ENCODE assay signal across 25 mouse cellular contexts in genomic region chr7:116946448-116946847, GRCm38 (mm10).
DNase-seq lines count a peak whose midpoint lies in the region; ATAC-seq and TF ChIP-seq lines count a peak whose summit lies in the region.
"Had no signal": no experiment of that assay in that cellular context is flagged by ENCODE, and none has a peak within 500 bp of the region (broad histone marks: within the 10 kb centered on the region; RNA-seq: fewer than 3 reads in every experiment).

No protein-coding gene starts in this region.

- H3K9ac ChIP-seq in heart, adult 2 months (ENCODE audit: low read depth, low read length) = no peak overlapping the region
- H3K9ac ChIP-seq in liver, postnatal 0 days (replicated peaks) = no peak overlapping the region
- no peak overlapping the region for H3K9ac ChIP-seq in liver, embryonic 12.5 days
- H3K9ac ChIP-seq: embryonic facial prominence, embryonic 15.5 days; heart, embryonic 15.5 days; hindbrain, embryonic 15.5 days; limb, embryonic 12.5 days; neural tube, embryonic 15.5 days had no signal

- TF ChIP-seq EP300 in heart, adult 2 months (IDR thresholded peaks at IDR 0.05; ENCODE audit: insufficient read depth, low read depth, low read length) = no peak
- no peak for TF ChIP-seq EP300 in liver, postnatal 0 days (IDR thresholded peaks at IDR 0.05; ENCODE audit: low read depth)

- peak; percentile 11 for DNase-seq in embryo, embryonic 10.5 days (ENCODE audit: low spot score)
- no peak for DNase-seq in embryo, embryonic 10 days (ENCODE audit: low spot score)
- no peak for DNase-seq in heart, adult 2 months
- no peak for DNase-seq in heart, postnatal 36 days
- no peak for DNase-seq in liver, postnatal 0 days
- no peak for DNase-seq in Patski (ENCODE audit: low read depth, low spot score)
- DNase-seq: adrenal gland, adult 2 months; cerebellum, adult 9-10 months; gastrocnemius, postnatal 36 days; kidney, adult 11 months; lung, adult 2 months; right cerebral cortex, adult 18-20 months; right cerebral cortex, postnatal 4 days; thymus, postnatal 25 days had no signal

- no peak for TF ChIP-seq POLR2A in heart, adult 2 months (IDR thresholded peaks at IDR 0.05; ENCODE audit: insufficient read depth, low read depth, low read length)

- H3K9me3 ChIP-seq in liver, postnatal 0 days (ENCODE audit: low read length) = no peaks in the 10 kb centered on the region
- no peaks in the 10 kb centered on the region for H3K9me3 ChIP-seq in liver, embryonic 12.5 days (replicated peaks)
- H3K9me3 ChIP-seq: embryonic facial prominence, embryonic 15.5 days; heart, embryonic 15.5 days; hindbrain, embryonic 15.5 days; limb, embryonic 12.5 days; neural tube, embryonic 15.5 days had no signal

- peak; percentile 33 for TF ChIP-seq CTCF in heart, adult 2 months (IDR thresholded peaks at IDR 0.05)
- TF ChIP-seq CTCF in liver, postnatal 0 days (IDR thresholded peaks at IDR 0.05; ENCODE audit: low read depth) = peak; percentile 27; the same call in 1 of the 2 replicates
- TF ChIP-seq CTCF in Patski (IDR thresholded peaks at IDR 0.05) = peak; percentile 17

- H3K36me3 ChIP-seq in heart, adult 2 months (ENCODE audit: control insufficient read depth, insufficient read depth, low read length) = no peaks in the 10 kb centered on the region
- H3K36me3 ChIP-seq in liver, postnatal 0 days (replicated peaks; ENCODE audit: insufficient read depth, low read length) = no peaks in the 10 kb centered on the region
- H3K36me3 ChIP-seq in liver, embryonic 12.5 days = no peaks in the 10 kb centered on the region
- H3K36me3 ChIP-seq: embryonic facial prominence, embryonic 15.5 days; heart, embryonic 15.5 days; hindbrain, embryonic 15.5 days; limb, embryonic 12.5 days; neural tube, embryonic 15.5 days had no signal

- H3K4me1 ChIP-seq in heart, adult 2 months (ENCODE audit: control insufficient read depth, insufficient read depth, low read length) = no peaks in the 10 kb centered on the region
- H3K4me1 ChIP-seq in liver, postnatal 0 days (ENCODE audit: insufficient read depth) = no peaks in the 10 kb centered on the region
- no peaks in the 10 kb centered on the region for H3K4me1 ChIP-seq in liver, embryonic 12.5 days
- H3K4me1 ChIP-seq: embryonic facial prominence, embryonic 15.5 days; heart, embryonic 15.5 days; hindbrain, embryonic 15.5 days; limb, embryonic 12.5 days; neural tube, embryonic 15.5 days had no signal

- H3K27ac ChIP-seq in heart, adult 2 months = no peak overlapping the region
- no peak overlapping the region for H3K27ac ChIP-seq in liver, postnatal 0 days (ENCODE audit: low read depth)
- H3K27ac ChIP-seq in liver, embryonic 12.5 days = no peak overlapping the region
- H3K27ac ChIP-seq: embryonic facial prominence, embryonic 15.5 days; heart, embryonic 15.5 days; hindbrain, embryonic 15.5 days; limb, embryonic 12.5 days; macrophage; neural tube, embryonic 15.5 days had no signal

- WGBS in heart, adult 2 months = 80% methylated on average over 2 of the region's 2 CpGs
- 66% methylated on average over 2 of the region's 2 CpGs for WGBS in liver, postnatal 0 days (ENCODE audit: insufficient replicate concordance)
- WGBS in liver, embryonic 12.5 days (ENCODE audit: insufficient replicate concordance) = 63% methylated on average over 2 of the region's 2 CpGs

- in situ Hi-C loops in Patski (cut with MboI; ENCODE audit: low pct_unique_long_range_greater_than_20kb) = loop anchor here (10.0 kb wide), 1 partner anchor 428 kb away; no protein-coding TSS in a partner anchor

- no peak for ATAC-seq in liver, postnatal 0 days
- no peak for ATAC-seq in liver, embryonic 12.5 days
- ATAC-seq in Patski = no peak
- no peak for ATAC-seq in cerebellum, adult (ENCODE audit: insufficient number of reproducible peaks, low FRiP score, low TSS enrichment)
- ATAC-seq: CD4-positive, CD25-positive, alpha-beta regulatory T cell, adult 4 months; midbrain, embryonic 16.5 days had no signal

- H3K27me3 ChIP-seq in heart, adult 2 months (ENCODE audit: control insufficient read depth, insufficient read depth, low read length) = no peaks in the 10 kb centered on the region
- H3K27me3 ChIP-seq in liver, postnatal 0 days (ENCODE audit: insufficient read depth, low read length) = no peaks in the 10 kb centered on the region
- no peaks in the 10 kb centered on the region for H3K27me3 ChIP-seq in liver, embryonic 12.5 days (replicated peaks)
- no peaks in the 10 kb centered on the region for H3K27me3 ChIP-seq in Patski
- H3K27me3 ChIP-seq: embryonic facial prominence, embryonic 15.5 days; heart, embryonic 15.5 days; hindbrain, embryonic 15.5 days; limb, embryonic 12.5 days; neural tube, embryonic 15.5 days had no signal

- H3K4me2 ChIP-seq in liver, postnatal 0 days (ENCODE audit: low read depth, low read length) = no peak overlapping the region
- no peak overlapping the region for H3K4me2 ChIP-seq in liver, embryonic 12.5 days
- H3K4me2 ChIP-seq: embryonic facial prominence, embryonic 15.5 days; heart, embryonic 15.5 days; hindbrain, embryonic 15.5 days; limb, embryonic 12.5 days; liver, embryonic 11.5 days; neural tube, embryonic 15.5 days had no signal

- no peaks in the 10 kb centered on the region for H3K79me2 ChIP-seq in heart, adult 2 months (replicated peaks; ENCODE audit: control insufficient read depth, insufficient read depth, low read length)

- H3K4me3 ChIP-seq in heart, adult 2 months = no peak overlapping the region
- H3K4me3 ChIP-seq in liver, postnatal 0 days (ENCODE audit: low read depth, low read length) = no peak overlapping the region
- H3K4me3 ChIP-seq in liver, embryonic 12.5 days = no peak overlapping the region
- H3K4me3 ChIP-seq: embryonic facial prominence, embryonic 15.5 days; heart, embryonic 15.5 days; hindbrain, embryonic 15.5 days; limb, embryonic 12.5 days; neural tube, embryonic 15.5 days had no signal

- CTCF ChIA-PET in Patski (lab: Charles Lee) = interaction anchor here (1.2 kb wide), 1 partner anchor 1152 kb away, joined by 3 read pairs; no protein-coding TSS in a partner anchor

- intact Hi-C loops in heart, adult 2 months (cut with DNase I) = no loop called here
- intact Hi-C loops in heart, postnatal 36 days (cut with DNase I) = no loop called here

- POLR2A ChIA-PET in Patski (lab: Charles Lee) = no interaction called here
